Mouse (Mus musculus): Measurements from ENCODE around the gene Gpr107.
A peak's percentile ranks its signal among the peaks of the same experiment; 100 is the strongest.

Gpr107 gene

DNA sequence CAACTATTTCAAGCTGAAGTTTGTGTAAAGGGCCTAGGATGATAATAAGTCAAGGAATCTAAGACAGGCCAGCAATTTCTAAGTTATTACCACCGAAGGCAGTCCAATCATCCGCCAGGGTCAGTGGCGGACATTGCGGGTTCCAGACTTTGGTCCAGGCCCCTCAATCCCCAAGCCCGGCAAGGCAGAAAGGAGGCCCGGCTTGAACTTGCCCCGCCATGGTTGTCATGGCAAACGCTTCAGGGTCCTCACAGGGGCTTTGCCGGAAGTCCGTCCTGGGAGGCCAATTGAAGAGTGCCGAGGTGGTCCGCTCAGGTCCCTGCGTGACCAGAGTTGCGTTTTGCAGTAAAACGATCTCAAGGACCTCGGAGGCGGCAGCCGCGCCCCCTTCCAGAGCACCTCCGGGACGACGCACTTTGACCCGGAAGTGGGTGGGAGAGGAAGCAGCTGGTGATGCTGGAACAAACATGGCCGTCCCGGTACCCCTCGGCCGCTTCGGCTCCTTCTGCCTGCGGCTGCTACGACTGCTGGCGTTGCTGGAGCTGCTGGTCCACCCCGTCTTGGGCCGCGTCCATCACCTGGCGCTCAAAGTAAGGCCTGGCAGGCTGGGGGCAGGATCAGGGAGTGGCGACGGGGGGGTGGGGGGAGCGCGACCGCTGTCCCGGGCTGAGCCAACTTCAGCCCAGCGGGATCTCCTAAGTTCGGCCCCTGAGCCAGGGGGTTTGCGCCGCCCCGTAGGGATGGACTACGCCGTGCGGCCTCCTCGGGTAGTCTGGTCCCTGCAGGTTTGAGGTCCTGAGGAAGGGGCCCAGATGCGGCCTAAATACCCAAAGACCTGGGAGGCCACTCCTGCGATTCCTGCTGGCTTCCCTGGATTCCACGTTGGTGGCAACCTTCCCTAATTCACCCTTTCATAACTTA is at the start of gene Gpr107:
Gene Gpr107 (plus strand): TSS at position 425 of the 921 bp plus-strand sequence.
- DNase-seq (ENCODE audit: low read depth, low spot score), result peak; percentile 82

GRCm38 (mm10) chr2:31103321-31103720 is 48.8 kb upstream of the Gpr107 start:
- no peak for DNase-seq (ENCODE audit: low read depth, low spot score)

GRCm38 (mm10) chr2:31105279-31105678 is 46.8 kb upstream of the Gpr107 start:
- no peak for DNase-seq (ENCODE audit: low read depth, low spot score)

- DNase-seq (ENCODE audit: low read depth, low spot score), result no peak
Observed at GRCm38 (mm10) chr2:31106004-31106403, 46.1 kb upstream of the Gpr107 start.

GRCm38 (mm10) chr2:31106621-31107320 is 45.3 kb upstream of the Gpr107 start:
- DNase-seq (ENCODE audit: low read depth, low spot score), result no peak

DNA sequence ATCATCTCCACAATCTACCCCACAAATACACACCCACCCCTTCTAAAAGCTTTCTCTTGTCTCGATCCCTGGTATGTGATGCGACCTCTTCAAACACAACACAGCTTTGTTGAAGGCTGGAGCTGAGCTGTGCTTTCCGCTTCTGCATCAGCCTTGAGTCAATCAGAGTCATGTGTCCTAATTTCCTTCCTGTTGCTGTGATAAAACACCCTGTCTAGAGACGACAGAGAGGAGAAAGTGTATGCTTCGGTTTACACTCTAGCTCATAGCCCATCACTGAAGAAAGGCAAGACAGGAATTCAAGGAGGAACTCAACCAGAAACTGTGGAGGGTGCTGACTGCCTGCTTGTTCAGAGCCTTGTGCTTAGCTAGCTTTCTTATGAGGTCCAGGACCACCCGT is 43.9 kb upstream of the Gpr107 start:
- DNase-seq (ENCODE audit: low read depth, low spot score), result no peak

- DNase-seq (ENCODE audit: low read depth, low spot score), result peak; percentile 63
Observed at GRCm38 (mm10) chr2:31109960-31110548, 42.1 kb upstream of the Gpr107 start.

GRCm38 (mm10) chr2:31111685-31112084 is 40.4 kb upstream of the Gpr107 start:
- no peak for DNase-seq (ENCODE audit: low read depth, low spot score)

- DNase-seq (ENCODE audit: low read depth, low spot score), result no peak
Observed at GRCm38 (mm10) chr2:31114205-31114604, 37.9 kb upstream of the Gpr107 start.

DNA sequence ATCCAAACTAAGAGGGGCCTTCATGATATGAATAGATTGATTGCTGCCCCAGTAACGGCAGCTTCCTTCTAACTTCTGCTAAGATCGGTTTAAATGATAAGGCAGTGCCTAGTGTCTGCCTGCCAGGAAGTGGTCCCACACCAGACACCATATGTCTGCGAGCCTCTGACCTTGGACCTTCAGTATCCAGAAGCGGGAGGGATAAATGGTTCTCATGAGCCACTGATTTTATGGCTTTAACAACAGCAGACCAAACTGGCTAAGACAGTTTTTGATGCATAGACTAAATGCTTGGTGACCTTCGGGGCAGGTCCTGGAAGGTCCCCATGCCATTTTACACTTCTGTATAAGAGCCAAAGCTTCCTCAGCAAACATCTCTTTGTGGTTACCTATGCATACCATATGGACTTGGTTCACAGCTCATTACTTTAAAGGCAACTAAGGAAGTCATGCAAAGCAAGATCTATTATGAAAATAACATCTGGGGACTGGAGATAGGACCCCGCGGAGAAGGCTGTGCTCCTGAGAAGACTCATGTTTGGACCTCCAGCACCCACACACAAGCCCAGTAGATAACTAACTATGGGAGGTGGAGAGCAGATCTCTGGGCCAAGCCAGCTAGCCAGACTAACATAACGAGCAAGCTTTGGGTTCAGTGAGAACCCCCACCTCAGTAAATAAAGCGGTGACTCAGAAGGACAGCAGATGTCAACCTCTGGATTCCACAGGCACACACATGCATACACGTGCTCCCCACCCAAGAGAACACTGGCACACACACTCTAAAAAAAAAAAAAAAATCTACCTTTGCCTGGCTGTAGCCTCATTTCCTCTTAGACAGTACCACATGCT is 36.8 kb upstream of the Gpr107 start:
- no peak for DNase-seq (ENCODE audit: low read depth, low spot score)

- no peak for DNase-seq (ENCODE audit: low read depth, low spot score)
Observed at GRCm38 (mm10) chr2:31115943-31116731, 36.0 kb upstream of the Gpr107 start.

GRCm38 (mm10) chr2:31118211-31118610 is 33.9 kb upstream of the Gpr107 start:
- no peak for DNase-seq (ENCODE audit: low read depth, low spot score)

- no peak for DNase-seq (ENCODE audit: low read depth, low spot score)
Observed at GRCm38 (mm10) chr2:31118639-31119380, 33.3 kb upstream of the Gpr107 start.

DNA sequence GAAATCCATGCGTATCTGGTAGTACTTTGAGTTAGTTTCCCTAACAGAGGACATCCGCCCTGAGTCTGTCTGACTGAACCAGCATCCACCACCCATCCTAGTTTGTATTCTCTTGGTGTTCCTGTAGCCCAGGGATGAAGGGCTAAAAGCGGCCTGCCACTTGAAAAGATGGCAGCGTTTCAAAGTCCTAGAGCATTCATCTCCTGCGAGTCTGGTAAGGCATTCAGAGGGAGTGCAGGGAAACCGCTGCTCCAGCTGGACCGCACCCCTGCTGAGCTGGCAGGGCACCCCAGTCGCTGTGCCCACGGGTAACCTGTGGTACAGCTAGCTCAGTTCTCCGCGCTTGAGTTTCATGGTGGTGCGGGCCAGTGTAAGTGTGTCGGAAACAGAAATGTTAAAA is 32.3 kb upstream of the Gpr107 start:
- DNase-seq (ENCODE audit: low read depth, low spot score), result no peak

DNA sequence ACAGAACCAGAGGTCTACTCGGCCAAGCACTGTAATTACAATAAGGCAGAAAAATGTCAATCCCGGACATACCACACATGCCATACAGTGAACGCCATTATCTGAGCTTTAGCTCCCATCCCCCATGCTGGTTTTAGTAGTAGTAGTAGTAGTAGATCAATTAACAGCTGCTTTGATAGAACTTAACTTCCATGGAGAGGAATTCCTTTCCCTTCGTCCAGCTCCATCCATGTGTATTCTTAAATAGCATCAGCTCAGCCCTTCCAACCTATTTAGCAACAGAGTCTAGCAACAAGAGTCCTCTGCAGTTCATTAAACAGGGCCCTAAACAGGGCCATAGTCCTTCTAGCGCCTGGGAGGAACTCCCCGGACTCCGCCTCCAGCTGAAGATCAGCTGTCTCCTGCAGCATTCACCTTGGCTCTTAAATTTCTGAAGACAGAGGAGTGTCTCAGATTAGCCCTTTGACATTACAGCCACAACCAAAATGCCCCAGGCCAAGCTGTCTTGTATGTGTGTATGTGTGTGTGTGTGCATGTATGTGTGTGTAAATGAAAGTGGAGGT is 30.9 kb upstream of the Gpr107 start:
- DNase-seq (ENCODE audit: low read depth, low spot score), result no peak

- no peak for DNase-seq (ENCODE audit: low read depth, low spot score)
Observed at GRCm38 (mm10) chr2:31122806-31123205, 29.3 kb upstream of the Gpr107 start.

DNA sequence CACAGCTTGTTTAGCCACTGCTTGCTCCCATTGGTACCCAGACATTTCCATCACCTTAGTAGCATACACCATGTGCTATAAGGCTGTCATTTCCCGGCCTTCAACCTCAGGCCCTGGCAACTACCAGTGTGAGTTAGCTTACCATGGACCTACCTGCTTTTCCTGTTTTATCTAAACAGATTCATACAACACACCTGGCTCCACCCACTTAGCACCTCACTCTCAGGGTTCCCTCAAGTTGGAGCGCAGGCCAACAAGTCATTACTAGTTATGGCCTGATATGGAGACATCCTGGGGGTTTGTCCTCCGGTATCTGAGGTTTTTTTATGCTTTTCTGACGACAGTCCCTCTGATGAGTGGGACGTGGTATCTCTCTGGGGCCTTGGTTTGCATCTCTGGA is 28.6 kb upstream of the Gpr107 start:
- no peak for DNase-seq (ENCODE audit: low read depth, low spot score)

GRCm38 (mm10) chr2:31124694-31125093 is 27.4 kb upstream of the Gpr107 start:
- no peak for DNase-seq (ENCODE audit: low read depth, low spot score)

- no peak for DNase-seq (ENCODE audit: low read depth, low spot score)
Observed at GRCm38 (mm10) chr2:31125156-31125555, 27.0 kb upstream of the Gpr107 start.

- DNase-seq (ENCODE audit: low read depth, low spot score), result no peak
Observed at GRCm38 (mm10) chr2:31126048-31126447, 26.1 kb upstream of the Gpr107 start.
